Mouse (Mus musculus) cerebellum, adult 2 months (tissue): Measurements from ENCODE around the gene Hmx1.

ENCODE experiments used
- CTCF ChIP-seq: fragments of 200-500 bp; IDR thresholded peaks from 2 replicates; pipeline ENCODE4 v1.5.1; 2011; ENCODE audit warnings: low read depth, mild to moderate bottlenecking, control low read depth, low read length, moderate library complexity, borderline replicate concordance; ENCODE audit not compliant: insufficient read depth
- POLR2A ChIP-seq: fragments of 200-500 bp; IDR thresholded peaks from 2 replicates; pipeline ENCODE4 v1.6.1; 2011; ENCODE audit warnings: low read length, control low read depth, borderline replicate concordance; ENCODE audit not compliant: insufficient read depth

DNA sequence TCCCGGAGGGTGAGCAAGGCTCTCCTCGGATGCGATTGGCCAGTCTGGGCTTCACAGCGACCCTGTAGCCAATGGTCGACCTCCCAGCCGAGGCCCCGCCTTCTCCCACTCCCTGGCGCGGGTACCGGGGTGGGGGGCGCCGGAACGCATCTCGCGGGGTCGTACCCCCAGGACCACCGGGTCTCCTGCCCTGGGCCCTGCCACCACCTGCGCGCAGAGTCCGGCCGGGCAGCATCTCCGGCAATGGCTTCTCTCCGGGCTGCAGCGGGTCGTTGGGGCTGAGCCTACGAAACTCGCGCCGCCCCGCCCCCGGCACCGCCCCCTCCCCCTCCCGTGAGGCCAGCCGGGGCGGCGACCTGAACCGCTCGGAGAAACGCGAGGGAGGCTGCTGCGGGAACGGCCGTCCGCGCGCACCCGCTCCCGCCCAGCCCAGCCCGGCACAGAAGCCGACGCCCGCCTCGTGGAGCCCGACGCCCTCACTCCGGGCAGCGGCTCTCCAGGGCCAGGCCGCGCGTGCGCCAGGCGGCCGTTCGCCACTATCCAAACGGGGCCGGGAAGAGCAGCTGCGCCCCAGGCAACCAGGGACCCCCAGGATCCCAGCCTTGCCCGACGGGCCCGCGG is at the start of gene Hmx1:
- TF ChIP-seq CTCF (no peak), POLR2A (no peak)
